Mouse (Mus musculus) embryonic fibroblast, embryonic 13.5 days (primary cell): ENCODE data around the gene Nrg3.

Experiments
- CTCF ChIP-seq: IDR thresholded peaks from 2 replicates; pipeline ENCODE4 v1.5.1; 2011; ENCODE audit warnings: mild to moderate bottlenecking, control low read depth, low read length, moderate library complexity, borderline replicate concordance; ENCODE audit not compliant: insufficient read depth
- POLR2A ChIP-seq: IDR thresholded peaks from 2 replicates; pipeline ENCODE4 v1.6.1; 2011; ENCODE audit warnings: low read depth, mild to moderate bottlenecking, control low read depth, low read length, moderate library complexity

- no peak for TF ChIP-seq CTCF
- no peak for TF ChIP-seq POLR2A
Observed at GRCm38 (mm10) chr14:39356251-39356650, 116.6 kb downstream of the Nrg3 start.
